Mouse (Mus musculus): ENCODE results near the gene Cdip1.
"Not testable (repeated sequence)": the region's sequence is repeated elsewhere in the genome, so short reads cannot be mapped to it uniquely, and the experiment has no call there.

Cdip1 gene

GRCm38 (mm10) chr16:4789810-4790559 lies at the start of gene Cdip1:
Gene Cdip1 (minus strand): TSS chr16:4790292.
- peak; percentile 87 for DNase-seq (ENCODE audit: low read depth, low spot score)

- DNase-seq (ENCODE audit: low read depth, low spot score): no peak
Observed at GRCm38 (mm10) chr16:4839552-4839951, 49.5 kb upstream of the Cdip1 start.

- DNase-seq (ENCODE audit: low read depth, low spot score): no peak
Observed at GRCm38 (mm10) chr16:4837631-4838030, 47.5 kb upstream of the Cdip1 start.

GRCm38 (mm10) chr16:4835191-4835590 lies 45.1 kb upstream of the Cdip1 start, which contains the start of gene 4930562C15Rik:
Gene 4930562C15Rik (plus strand): TSS chr16:4835416.
- no peak for DNase-seq (ENCODE audit: low read depth, low spot score)

- DNase-seq (ENCODE audit: low read depth, low spot score): no peak
Observed at GRCm38 (mm10) chr16:4833858-4834257, 43.8 kb upstream of the Cdip1 start.

GRCm38 (mm10) chr16:4831650-4832419 lies 41.7 kb upstream of the Cdip1 start:
- DNase-seq (ENCODE audit: low read depth, low spot score): peak; percentile 30

- DNase-seq (ENCODE audit: low read depth, low spot score): no peak
Observed at GRCm38 (mm10) chr16:4829271-4829900, 39.3 kb upstream of the Cdip1 start.

GRCm38 (mm10) chr16:4827639-4828038 lies 37.5 kb upstream of the Cdip1 start:
- no peak for DNase-seq (ENCODE audit: low read depth, low spot score)

GRCm38 (mm10) chr16:4824466-4824865 lies 34.4 kb upstream of the Cdip1 start:
- DNase-seq (ENCODE audit: low read depth, low spot score): not testable (repeated sequence)

- DNase-seq (ENCODE audit: low read depth, low spot score): peak; percentile 80
Observed at GRCm38 (mm10) chr16:4818349-4818748, 28.3 kb upstream of the Cdip1 start.

- DNase-seq (ENCODE audit: low read depth, low spot score): no peak
Observed at GRCm38 (mm10) chr16:4796631-4797030, 6.5 kb upstream of the Cdip1 start.

- no peak for DNase-seq (ENCODE audit: low read depth, low spot score)
Observed at GRCm38 (mm10) chr16:4791332-4791731, 1.2 kb upstream of the Cdip1 start.

GRCm38 (mm10) chr16:4789311-4789768 lies 752 bp downstream of the Cdip1 start:
- peak; percentile 25 for DNase-seq (ENCODE audit: low read depth, low spot score)

GRCm38 (mm10) chr16:4788176-4788575 lies 1.9 kb downstream of the Cdip1 start:
- DNase-seq (ENCODE audit: low read depth, low spot score): no peak

- no peak for DNase-seq (ENCODE audit: low read depth, low spot score)
Observed at GRCm38 (mm10) chr16:4785706-4786105, 4.4 kb downstream of the Cdip1 start.

- no peak for DNase-seq (ENCODE audit: low read depth, low spot score)
Observed at GRCm38 (mm10) chr16:4782515-4782914, 7.6 kb downstream of the Cdip1 start.

GRCm38 (mm10) chr16:4781524-4782196 lies 8.4 kb downstream of the Cdip1 start:
- DNase-seq (ENCODE audit: low read depth, low spot score): no peak

- no peak for DNase-seq (ENCODE audit: low read depth, low spot score)
Observed at GRCm38 (mm10) chr16:4778940-4779339, 11.2 kb downstream of the Cdip1 start.

GRCm38 (mm10) chr16:4777905-4778609 lies 12.0 kb downstream of the Cdip1 start:
- peak; percentile 11 for DNase-seq (ENCODE audit: low read depth, low spot score)

- DNase-seq (ENCODE audit: low read depth, low spot score): no peak
Observed at GRCm38 (mm10) chr16:4777171-4777904, 12.8 kb downstream of the Cdip1 start.

All from ES-CJ7 (cell line).